Mouse (Mus musculus): ENCODE data around the gene Clec10a.
A peak's percentile ranks its signal among the peaks of the same experiment; 100 is the strongest.

Gene Clec10a

GRCm38 (mm10) chr11:70185120-70185519 lies 29.1 kb downstream of the Clec10a start:
- no peak for DNase-seq

GRCm38 (mm10) chr11:70189319-70190134 lies 33.5 kb downstream of the Clec10a start:
- no peak for DNase-seq

GRCm38 (mm10) chr11:70191188-70191587 lies 35.2 kb downstream of the Clec10a start:
- DNase-seq, result no peak

- no peak for DNase-seq
Observed at GRCm38 (mm10) chr11:70192157-70192556, 36.2 kb downstream of the Clec10a start.

DNA sequence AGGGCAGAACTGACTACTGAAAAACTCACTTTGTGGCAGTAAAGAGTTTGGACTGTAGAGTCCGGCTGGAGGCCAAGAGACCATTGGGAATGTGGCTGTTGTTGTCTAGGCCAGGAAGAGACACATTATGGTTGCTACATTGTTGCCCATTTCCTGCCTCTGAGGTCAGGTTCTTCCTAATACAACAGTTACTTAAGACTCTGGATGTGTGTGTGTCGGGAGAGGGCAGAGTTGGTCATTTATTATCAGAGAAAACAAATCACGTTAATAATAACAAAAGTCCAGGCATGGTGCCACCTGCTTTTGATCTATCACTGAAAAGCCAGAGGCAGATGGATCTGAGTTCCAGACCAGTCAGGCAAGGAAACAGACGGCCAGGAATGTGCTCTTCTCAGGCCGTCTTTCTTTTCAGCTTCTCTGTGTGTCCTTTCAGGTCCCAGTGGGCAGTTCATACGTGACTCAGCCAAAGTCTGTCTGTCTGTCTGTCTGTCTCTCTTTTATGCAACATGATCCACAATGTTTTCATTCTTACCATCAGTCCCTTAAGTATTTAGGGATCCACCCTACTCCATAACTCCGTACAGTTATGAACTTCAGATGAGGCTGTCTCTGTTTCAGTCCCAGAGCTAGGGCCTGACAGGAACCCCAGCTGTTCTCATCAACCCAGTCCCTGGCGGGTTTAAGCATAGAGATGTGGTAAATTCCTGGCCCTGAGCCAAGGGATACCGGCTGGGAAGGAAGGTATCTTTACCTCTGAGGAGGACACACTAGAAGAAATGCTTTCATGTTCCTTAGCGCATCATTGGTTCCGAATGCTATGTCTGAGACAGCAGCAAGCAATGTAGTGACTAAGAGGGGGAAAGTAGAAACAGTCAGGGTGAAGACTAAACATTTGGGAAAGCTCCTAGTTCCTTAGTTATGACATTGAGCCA lies 37.6 kb downstream of the Clec10a start:
- no peak for DNase-seq

DNA sequence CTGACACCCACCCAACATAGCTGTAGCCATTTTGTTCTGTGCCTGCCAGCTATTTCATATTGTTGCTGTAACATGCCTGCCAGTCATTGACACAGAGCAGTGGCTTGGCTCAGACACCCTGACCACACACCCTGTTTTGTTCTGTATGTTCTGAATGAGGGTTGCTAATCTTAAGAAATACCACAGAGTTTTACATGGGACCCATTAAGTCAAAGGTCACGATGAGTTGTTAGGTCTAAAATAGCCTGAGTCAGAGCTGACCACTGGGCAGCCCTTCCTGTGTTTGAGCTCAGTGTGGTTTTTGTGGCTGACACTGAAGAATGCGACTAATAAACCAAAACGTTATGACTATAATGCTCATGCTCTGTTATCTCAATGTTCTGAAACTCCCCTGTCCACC lies 42.3 kb downstream of the Clec10a start:
- no peak for DNase-seq

- no peak for DNase-seq
Observed at GRCm38 (mm10) chr11:70199107-70199506, 43.1 kb downstream of the Clec10a start.

DNA sequence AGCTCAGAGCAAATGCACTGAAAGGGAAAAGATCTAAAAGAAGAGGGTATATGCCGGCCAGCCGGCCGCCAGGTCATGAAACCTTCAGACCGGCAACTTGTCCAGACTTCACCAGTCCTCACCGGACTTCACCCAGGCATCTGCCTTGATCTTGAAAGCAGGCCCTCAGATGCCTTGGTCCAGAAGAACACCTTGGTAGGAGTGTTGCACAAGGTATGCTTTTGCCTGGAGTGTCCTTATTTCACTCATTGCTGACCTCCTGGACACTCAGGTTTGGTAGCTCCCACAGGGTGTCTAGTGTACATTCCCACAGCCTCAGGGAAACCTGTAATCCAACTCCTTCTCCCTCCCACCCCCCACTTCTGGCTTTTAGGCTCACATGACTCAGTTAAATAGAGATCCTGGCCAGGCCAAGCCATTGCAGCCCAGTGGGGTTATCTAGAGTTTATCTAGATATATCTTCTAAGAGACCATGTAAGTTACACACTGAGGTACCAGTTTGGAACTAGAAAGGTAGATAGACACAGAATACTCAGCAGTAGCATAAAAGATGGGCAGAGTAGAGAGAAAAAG lies 44.1 kb downstream of the Clec10a start:
- no peak for DNase-seq

DNA sequence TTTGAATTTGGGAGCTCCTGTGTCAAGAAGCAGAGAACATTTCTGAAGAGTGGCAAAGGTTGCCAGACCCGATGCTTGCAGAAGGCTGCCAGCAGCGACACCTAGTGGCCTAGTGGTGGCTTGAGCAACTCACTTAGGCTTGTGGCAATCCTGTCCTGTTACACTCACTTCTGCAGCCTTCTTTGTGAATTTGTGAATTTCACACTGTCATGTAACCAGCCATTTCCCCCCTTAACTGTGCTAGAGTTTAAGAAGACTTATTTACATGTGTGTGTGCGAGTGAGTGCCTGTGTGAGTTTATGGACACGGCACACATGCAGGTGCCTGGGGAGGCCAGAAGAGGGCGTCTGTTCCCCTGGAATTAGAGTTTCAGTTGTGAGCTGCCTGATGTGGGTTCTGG lies 45.7 kb downstream of the Clec10a start:
- peak; percentile 87 for DNase-seq

GRCm38 (mm10) chr11:70206801-70207200 lies 50.8 kb downstream of the Clec10a start:
- no peak for DNase-seq

DNA sequence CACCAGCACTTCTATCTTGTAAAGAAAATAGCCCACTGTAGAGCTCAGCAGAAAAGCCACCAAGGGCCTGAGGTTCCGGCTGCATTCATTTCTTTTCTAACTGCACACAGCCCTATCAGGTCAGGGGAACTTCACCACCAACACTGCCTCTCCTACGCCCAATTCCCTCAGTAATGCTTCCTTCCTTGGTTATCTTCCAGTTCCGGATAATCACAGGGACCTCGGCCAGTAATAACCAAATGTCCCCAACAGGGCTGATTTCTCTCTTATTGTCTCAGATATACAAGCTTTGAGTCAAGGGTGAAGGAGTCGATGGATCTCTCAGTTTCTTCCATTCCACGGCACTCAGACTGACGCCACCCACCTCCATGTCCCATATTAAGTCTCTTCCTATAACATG lies 51.3 kb downstream of the Clec10a start:
- DNase-seq, result no peak

DNA sequence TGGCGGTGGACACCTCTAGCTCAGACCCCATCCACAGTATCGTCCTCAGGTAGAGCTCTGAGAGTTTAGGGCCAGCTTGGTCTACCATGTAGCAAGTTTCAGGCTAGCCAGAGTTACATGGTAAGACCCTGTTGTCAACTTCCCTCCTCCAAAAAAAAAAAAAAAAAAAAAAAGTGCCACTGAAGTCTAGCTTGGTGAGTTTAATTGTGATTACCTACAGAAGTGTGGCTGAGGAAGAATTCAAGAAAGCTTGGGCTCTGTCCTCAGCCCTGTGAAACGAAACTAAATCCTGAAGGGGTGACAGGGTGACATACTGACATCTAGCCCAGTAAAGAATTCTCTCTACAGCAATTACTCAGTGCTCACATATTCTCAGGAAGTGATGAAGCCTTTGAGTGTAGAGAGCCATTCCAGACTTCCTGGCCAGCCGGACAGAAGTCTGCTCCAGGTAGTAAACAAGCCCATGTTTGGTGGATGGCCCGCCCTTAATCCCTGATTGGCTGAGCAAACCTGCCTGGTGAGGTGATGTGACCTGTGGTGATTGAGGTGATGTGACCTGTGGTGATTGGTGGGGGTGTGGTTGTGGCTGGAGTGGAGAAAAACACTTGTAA lies 52.9 kb downstream of the Clec10a start:
- DNase-seq, result no peak

DNA sequence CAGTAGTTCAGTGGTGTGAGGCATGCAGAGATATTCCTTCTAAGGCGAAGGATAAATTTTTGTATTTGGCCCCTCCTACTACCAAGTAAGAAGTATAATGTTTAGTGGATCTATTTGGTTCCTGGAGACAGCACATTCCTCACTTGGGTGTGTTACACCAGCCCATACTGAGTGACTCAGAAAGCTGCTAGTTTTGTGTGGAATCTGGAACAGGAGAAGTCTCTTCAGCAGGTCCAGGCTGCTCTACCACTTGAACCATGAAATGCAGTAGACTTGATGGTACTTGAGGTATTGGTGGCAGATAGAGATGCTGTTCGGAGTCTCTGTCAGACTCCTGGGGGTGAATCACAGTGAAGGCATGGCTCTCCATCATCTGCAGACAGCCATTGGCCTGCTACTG lies 54.7 kb downstream of the Clec10a start:
- DNase-seq, result no peak

DNA sequence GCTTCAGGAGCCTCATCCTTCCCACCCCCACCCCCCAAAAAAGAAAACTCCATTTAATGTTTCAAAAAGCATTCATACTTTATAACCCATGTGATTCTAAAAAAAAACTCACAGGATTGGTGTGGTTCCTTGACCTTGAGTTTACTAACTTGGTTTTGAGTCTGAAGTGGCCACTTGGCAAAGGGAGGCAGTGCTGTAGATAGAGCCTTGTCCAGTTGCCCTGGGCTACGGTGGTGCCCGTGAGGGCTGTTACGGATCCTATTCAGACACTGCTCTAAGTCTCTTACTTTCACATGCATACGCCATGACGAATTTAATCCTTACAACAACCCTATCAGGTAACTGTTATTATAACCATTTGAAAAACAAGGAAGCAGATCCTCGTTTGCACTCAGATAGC lies 56.0 kb downstream of the Clec10a start:
- DNase-seq, result no peak

GRCm38 (mm10) chr11:70212423-70212822 lies 56.4 kb downstream of the Clec10a start, which contains the start of gene Slc16a11:
Gene Slc16a11, plus strand, starts transcription at chr11:70212752.
- no peak for DNase-seq

- peak; percentile 55 for DNase-seq
Observed at GRCm38 (mm10) chr11:70212896-70213295, 56.9 kb downstream of the Clec10a start.

DNA sequence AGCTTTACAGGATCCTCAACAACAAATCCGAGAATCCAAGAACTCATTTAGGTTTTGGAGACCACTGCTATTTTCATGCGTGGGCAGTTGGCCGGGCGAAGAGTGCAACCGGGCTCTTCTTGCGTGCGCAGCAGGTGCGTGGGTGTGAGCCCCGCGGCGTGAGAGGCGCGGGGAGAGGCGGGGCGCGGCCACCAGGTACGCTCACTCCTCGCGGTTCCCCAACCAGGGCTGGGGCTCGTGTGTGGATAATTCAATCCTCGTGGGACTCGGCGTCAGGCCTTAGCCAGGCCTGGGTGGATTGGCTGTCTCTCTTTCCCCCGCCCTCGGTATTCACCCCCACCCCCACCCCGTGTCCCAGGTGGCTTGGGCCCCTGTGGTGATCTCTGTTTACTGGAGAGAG lies 57.7 kb downstream of the Clec10a start:
- no peak for DNase-seq

DNA sequence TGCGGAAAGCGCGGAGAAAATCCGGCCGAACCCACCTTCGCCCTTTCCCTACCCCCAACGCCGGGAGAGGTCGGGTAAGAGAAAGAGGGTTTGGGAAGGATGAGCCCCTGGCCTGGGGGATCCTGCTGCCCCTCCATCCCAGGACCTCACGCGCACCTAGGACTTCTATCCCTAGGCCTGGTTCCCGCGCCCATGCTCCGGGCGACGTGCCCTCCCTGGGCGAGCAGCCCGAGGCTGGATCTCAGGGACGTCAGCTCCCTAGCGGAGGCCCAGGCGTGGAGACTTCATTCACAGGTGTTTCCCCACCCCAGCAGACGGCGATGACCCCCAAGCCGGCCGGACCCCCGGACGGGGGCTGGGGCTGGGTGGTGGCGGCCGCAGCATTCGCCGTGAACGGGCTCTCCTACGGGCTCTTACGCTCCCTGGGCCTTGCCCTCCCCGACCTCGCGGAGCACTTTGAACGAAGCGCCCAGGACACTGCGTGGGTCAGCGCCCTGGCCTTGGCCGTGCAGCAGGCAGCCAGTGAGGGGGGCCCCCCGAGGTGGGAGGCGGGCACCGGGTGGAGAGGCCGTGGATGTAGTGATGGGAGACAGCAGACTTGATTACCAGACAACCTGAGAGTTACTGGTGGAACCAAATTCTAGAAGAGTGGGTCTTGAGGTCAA lies 58.3 kb downstream of the Clec10a start:
- DNase-seq, result no peak

GRCm38 (mm10) chr11:70214856-70215209 lies 58.8 kb downstream of the Clec10a start:
- DNase-seq, result no peak

DNA sequence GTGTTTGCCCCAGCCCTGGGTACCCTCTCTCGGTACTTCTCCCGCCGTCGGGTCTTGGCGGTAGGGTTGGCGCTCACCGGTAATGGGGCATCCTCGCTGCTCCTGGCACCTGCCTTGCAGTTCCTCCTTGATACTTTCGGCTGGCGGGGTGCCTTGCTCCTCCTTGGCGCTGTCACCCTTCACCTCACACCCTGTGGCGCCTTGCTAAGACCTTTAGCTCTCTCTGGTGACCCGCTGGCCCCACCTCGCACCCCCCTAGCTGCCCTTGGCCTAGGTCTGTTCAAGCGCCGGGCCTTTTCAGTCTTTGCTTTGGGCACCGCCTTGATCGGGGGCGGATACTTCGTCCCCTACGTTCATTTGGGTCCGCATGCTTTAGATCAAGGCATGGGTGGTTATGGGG lies 59.3 kb downstream of the Clec10a start:
- no peak for DNase-seq

DNA sequence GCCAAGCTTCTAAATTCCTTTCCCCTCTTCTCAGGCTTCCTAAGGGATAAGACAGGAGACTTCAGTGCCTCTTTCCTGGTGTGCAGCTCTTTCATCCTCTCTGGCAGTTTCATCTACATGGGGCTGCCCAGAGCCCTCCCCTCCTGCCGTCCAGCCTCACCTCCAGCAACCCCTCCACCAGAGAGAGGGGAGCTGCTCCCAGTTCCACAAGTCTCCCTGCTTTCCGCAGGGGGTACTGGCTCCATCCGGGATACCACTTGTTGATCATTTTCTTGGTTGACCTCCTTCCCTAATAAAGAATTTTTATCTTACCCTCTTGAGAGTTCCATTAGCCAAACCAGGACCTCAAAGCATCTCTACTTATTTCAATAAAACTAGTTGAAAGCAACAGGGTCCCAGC lies 60.1 kb downstream of the Clec10a start:
- DNase-seq, result no peak

GRCm38 (mm10) chr11:70218039-70218438 lies 62.0 kb downstream of the Clec10a start:
- DNase-seq, result no peak

Measured in liver (tissue).